Mouse (Mus musculus) bone marrow macrophage, adult 2 months (primary cell): Measurements from ENCODE around the gene Tas2r106.

ENCODE experiments used
- CTCF ChIP-seq: IDR thresholded peaks from 2 replicates; pipeline ENCODE4 v1.5.1; 2012; ENCODE audit warnings: low read depth, mild to moderate bottlenecking, low read length, moderate library complexity
- POLR2A ChIP-seq: IDR thresholded peaks from 2 replicates; pipeline ENCODE4 v1.6.1; 2012; ENCODE audit warnings: mild to moderate bottlenecking, low read depth, low read length, borderline replicate concordance

DNA sequence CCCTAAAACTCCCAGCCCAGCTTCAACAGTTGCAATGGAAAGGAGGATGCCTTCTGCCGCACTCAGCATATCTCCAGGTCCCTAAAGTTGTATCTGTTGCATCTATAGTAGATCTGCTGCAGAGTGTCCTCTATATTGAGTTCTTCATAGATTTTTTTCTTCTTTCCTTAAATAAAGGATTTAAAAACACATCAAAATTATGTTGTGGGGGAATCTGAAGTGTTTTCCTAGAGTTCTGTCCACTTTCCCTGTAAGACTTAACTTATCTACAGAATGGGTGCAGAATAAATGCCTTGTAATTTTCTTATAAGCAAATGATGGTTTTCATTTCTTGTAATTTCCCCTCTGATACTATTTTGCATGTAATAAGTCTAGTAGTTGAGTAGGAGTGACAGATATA is 8.7 kb upstream of the Tas2r106 start, which contains the start of gene Tas2r105:
- TF ChIP-seq CTCF (no peak), POLR2A (no peak)
